Mouse (Mus musculus) limb, embryonic 10.5 days (tissue): Measurements from ENCODE around the gene Treh. TPM values are rescaled to one million over a fixed set of nuclear protein-coding genes. Genes with fewer than 3 reads are reported as not detected.

Experiments used
- DNase-seq: peaks from one replicate; pipeline ENCODE4 v3.0.0-alpha.2; 2017; ENCODE audit warnings: low spot score
- H3K27ac ChIP-seq: fragments of 300-500 bp; sonication (generic); 2 replicates; pipeline ENCODE4 v1.5.1; 2016; ENCODE audit warnings: mild to moderate bottlenecking
- H3K27me3 ChIP-seq: fragments of 300-500 bp; sonication (generic); 2 replicates; pipeline ENCODE4 v1.6.1; 2016; ENCODE audit warnings: low read depth, mild to moderate bottlenecking; ENCODE audit not compliant: poor library complexity, severe bottlenecking
- H3K36me3 ChIP-seq: fragments of 300-500 bp; sonication (generic); 2 replicates; pipeline ENCODE4 v1.6.1; 2016; ENCODE audit warnings: mild to moderate bottlenecking, moderate library complexity
- H3K4me1 ChIP-seq: fragments of 300-500 bp; sonication (generic); 2 replicates; pipeline ENCODE4 v1.6.1; 2016
- H3K4me3 ChIP-seq: fragments of 300-500 bp; sonication (generic); 2 replicates; pipeline ENCODE4 v1.5.1; 2016; ENCODE audit warnings: mild to moderate bottlenecking, moderate library complexity
- H3K9me3 ChIP-seq: fragments of 300-500 bp; sonication (generic); replicated peaks from 2 replicates; pipeline ENCODE4 v1.6.1; 2016; ENCODE audit warnings: mild to moderate bottlenecking
- WGBS: fragments of 180-500 bp; shearing (Covaris S2); methylation state at CpG from one replicate; pipeline ENCODE4 v1.1.7; 2016; 5-methylcytosine and 5-hydroxymethylcytosine counted together
- polyA plus RNA-seq: library from polyadenylated mRNA; unstranded; fragments of >200 nt; fragmentation: Nextera tagmentation; extraction: Ambion mirVana; gene quantifications from 2 replicates; pipeline ENCODE4 v1.2.1, GENCODE M21; 2016

Gene Treh
- polyA plus RNA-seq, 1 experiment from 2014 or later = not detected

DNA sequence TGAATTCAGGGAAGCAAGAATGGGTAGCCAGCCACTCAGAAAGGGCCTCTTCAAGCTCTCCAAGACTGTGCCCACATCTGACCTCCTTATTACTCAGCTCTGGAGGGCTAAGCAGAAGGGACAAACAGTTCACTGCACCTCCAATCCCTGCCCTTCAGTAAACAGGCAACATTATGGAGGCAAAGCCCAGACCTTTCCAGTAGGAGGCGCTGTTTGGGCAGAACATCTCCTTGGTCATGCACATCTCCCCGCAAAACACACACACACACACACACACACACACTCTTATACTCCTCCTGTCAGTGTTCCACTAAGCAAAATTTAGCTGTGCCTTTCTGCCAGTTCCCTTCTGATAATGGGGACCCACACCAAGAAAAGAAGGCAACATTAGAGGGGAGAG is 36.6 kb downstream of the Treh start:
- Histone ChIP-seq H3K36me3 (peaks cover 96% of the 10 kb centered on the region), H3K4me3 (peak overlapping the region; percentile 53; the same call in 1 of the 2 replicates), H3K27ac (0 out of 2 replicates have a peak overlapping the region, but pooled peaks have one; percentile 85), H3K9me3 (no peaks in the 10 kb centered on the region), H3K27me3 (peaks cover 14% of the 10 kb centered on the region), H3K4me1 (peaks cover 23% of the 10 kb centered on the region)
- WGBS = 43% methylated on average over 2 of the region's 2 CpGs
- peak; percentile 57 for DNase-seq

- 88% methylated on average over 5 of the region's 5 CpGs for WGBS
- H3K4me3 ChIP-seq = no peak overlapping the region
Observed at GRCm38 (mm10) chr9:44710213-44710612, 37.2 kb downstream of the Treh start.

GRCm38 (mm10) chr9:44711602-44712001 is 38.6 kb downstream of the Treh start:
- peaks cover 96% of the 10 kb centered on the region for H3K36me3 ChIP-seq
- H3K9me3 ChIP-seq = no peaks in the 10 kb centered on the region
- 61% methylated on average over 17 of the region's 17 CpGs for WGBS
- no peak overlapping the region for H3K27ac ChIP-seq
- no peak overlapping the region for H3K4me3 ChIP-seq
- peaks cover 14% of the 10 kb centered on the region for H3K27me3 ChIP-seq
- no peak for DNase-seq
- peaks cover 23% of the 10 kb centered on the region for H3K4me1 ChIP-seq

More at GRCm38 (mm10) chr9:44710213-44710612, 37.2 kb downstream of the Treh start:
- Histone ChIP-seq H3K27ac (no peak overlapping the region), H3K27me3 (peaks cover 14% of the 10 kb centered on the region), H3K9me3 (no peaks in the 10 kb centered on the region), H3K4me1 (peaks cover 23% of the 10 kb centered on the region), H3K36me3 (peaks cover 96% of the 10 kb centered on the region)
- DNase-seq = no peak

GRCm38 (mm10) chr9:44713080-44713479 is 40.0 kb downstream of the Treh start:
- Histone ChIP-seq H3K36me3 (peaks cover 96% of the 10 kb centered on the region), H3K4me3 (no peak overlapping the region), H3K9me3 (no peaks in the 10 kb centered on the region), H3K27ac (no peak overlapping the region), H3K4me1 (peaks cover 20% of the 10 kb centered on the region), H3K27me3 (peaks cover 2% of the 10 kb centered on the region; the same call in 1 of the 2 replicates)
- no peak for DNase-seq
- 86% methylated on average over 6 of the region's 6 CpGs for WGBS

- no peak overlapping the region for H3K4me3 ChIP-seq
- H3K9me3 ChIP-seq = no peaks in the 10 kb centered on the region
- 71% methylated on average over 2 of the region's 2 CpGs for WGBS
- no peaks in the 10 kb centered on the region for H3K27me3 ChIP-seq
- no peak overlapping the region for H3K27ac ChIP-seq
- H3K4me1 ChIP-seq = peaks cover 15% of the 10 kb centered on the region
- no peak for DNase-seq
- peaks cover 97% of the 10 kb centered on the region for H3K36me3 ChIP-seq
Observed at GRCm38 (mm10) chr9:44713574-44713973, 40.5 kb downstream of the Treh start.

DNA sequence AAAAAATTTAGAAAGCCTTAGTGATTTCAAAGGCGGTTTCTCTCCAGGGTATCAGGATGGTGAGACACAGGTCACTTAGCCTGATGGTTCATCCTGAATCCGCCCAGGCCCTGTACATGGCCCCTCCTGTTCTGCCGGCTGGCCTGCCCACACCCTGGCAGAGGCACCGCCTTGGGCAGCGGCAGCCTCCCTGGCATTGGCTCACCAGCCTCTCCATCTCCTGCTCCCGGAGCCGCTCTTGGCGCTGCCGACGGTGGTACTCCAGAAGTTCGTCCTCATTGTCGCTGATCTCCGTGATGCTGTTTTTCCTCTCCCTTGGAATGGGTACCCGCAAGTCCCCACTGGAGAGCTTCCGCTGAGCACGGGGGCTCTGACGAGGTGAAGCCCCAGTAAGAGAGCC is 42.1 kb downstream of the Treh start:
- Histone ChIP-seq H3K36me3 (peaks cover 88% of the 10 kb centered on the region), H3K4me3 (no peak overlapping the region), H3K27me3 (no peaks in the 10 kb centered on the region), H3K27ac (no peak overlapping the region), H3K4me1 (peaks cover 14% of the 10 kb centered on the region), H3K9me3 (no peaks in the 10 kb centered on the region)
- DNase-seq = no peak
- WGBS = 89% methylated on average over 17 of the region's 17 CpGs

- no peaks in the 10 kb centered on the region for H3K9me3 ChIP-seq
- H3K4me3 ChIP-seq = no peak overlapping the region
- no peak for DNase-seq
- no peaks in the 10 kb centered on the region for H3K27me3 ChIP-seq
- peaks cover 22% of the 10 kb centered on the region for H3K4me1 ChIP-seq
- WGBS = 92% methylated on average over 29 of the region's 29 CpGs
- no peak overlapping the region for H3K27ac ChIP-seq
- peaks cover 81% of the 10 kb centered on the region for H3K36me3 ChIP-seq
Observed at GRCm38 (mm10) chr9:44715705-44716362, 42.8 kb downstream of the Treh start.

GRCm38 (mm10) chr9:44716997-44717821 is 44.2 kb downstream of the Treh start:
- no peaks in the 10 kb centered on the region for H3K9me3 ChIP-seq
- DNase-seq = no peak
- H3K4me3 ChIP-seq = no peak overlapping the region
- peaks cover 34% of the 10 kb centered on the region for H3K4me1 ChIP-seq
- peaks cover 67% of the 10 kb centered on the region for H3K36me3 ChIP-seq
- no peak overlapping the region for H3K27ac ChIP-seq
- 82% methylated on average over 6 of the region's 6 CpGs for WGBS
- H3K27me3 ChIP-seq = no peaks in the 10 kb centered on the region

DNA sequence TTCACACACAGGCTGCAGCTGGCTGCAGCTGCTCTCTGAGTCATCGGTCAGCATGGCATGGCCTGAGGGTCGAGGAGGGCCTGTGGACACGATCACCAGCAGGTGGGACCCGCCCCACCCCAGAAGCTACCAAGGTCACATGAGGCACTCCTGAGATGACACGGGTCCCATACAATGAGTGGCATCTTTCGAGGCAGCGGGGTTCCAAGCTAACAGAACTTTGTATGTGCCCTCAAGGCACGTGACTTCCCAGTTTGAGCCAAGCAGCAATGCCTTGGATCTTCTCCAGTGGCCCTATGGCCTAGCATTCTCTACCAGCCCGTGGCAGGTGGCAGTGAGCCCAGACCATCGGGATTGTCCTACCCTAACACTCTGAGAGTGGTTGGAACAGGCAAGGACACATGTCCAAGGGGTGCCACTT is 44.8 kb downstream of the Treh start:
- peaks cover 37% of the 10 kb centered on the region for H3K4me1 ChIP-seq

GRCm38 (mm10) chr9:44718937-44719631 is 46.1 kb downstream of the Treh start:
- no peaks in the 10 kb centered on the region for H3K27me3 ChIP-seq
- 91% methylated on average over 12 of the region's 12 CpGs for WGBS
- H3K4me3 ChIP-seq = 0 out of 2 replicates have a peak overlapping the region, but pooled peaks have one; percentile 80
- no peaks in the 10 kb centered on the region for H3K9me3 ChIP-seq
- peaks cover 56% of the 10 kb centered on the region for H3K36me3 ChIP-seq
- peaks cover 44% of the 10 kb centered on the region for H3K4me1 ChIP-seq
- no peak for DNase-seq
- H3K27ac ChIP-seq = no peak overlapping the region

More for the DNA sequence above, 44.8 kb downstream of the Treh start:
- no peak for DNase-seq
- Histone ChIP-seq H3K9me3 (no peaks in the 10 kb centered on the region), H3K27me3 (no peaks in the 10 kb centered on the region), H3K36me3 (peaks cover 61% of the 10 kb centered on the region), H3K4me3 (no peak overlapping the region), H3K27ac (no peak overlapping the region)
- WGBS = 91% methylated on average over 10 of the region's 10 CpGs

DNA sequence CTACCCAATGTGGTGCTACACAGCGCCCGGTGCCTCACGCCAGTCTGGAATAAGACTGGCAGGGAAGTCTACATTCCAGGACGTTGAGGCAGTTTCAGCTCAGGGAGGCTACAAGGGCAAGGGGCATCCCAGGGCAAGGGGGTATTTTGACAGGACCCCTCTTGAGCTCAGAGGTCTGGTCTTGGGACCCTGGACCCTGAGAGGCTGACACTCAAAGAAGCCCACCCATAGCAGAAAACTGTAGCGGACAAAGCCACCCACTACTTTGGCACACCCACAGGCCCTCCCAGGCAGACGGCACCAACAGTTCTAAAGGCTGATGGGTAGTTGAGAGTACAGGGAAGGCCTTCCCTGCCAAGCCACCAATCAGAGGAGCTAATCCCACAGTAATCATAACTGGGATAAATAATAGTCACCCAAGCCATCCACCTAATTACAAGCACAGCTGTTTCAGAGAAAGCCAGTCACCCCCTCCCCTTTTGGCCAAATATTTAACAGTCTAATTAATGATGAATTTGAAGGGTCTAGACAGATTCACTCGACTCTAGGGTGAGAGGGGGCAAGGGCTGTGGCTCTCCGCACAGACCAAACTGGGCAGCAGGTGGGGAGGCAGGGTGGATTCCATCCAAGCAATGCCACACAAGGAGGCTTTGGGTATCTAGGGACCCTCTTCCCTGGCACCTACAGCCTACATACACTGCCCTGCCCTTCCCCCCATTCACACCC is 46.8 kb downstream of the Treh start:
- WGBS = 81% methylated on average over 8 of the region's 8 CpGs
- peaks cover 56% of the 10 kb centered on the region for H3K36me3 ChIP-seq
- H3K9me3 ChIP-seq = no peaks in the 10 kb centered on the region
- peak overlapping the region; percentile 80 for H3K4me3 ChIP-seq
- no peak for DNase-seq
- no peaks in the 10 kb centered on the region for H3K27me3 ChIP-seq
- peak overlapping the region; percentile 94 for H3K27ac ChIP-seq
- H3K4me1 ChIP-seq = peaks cover 51% of the 10 kb centered on the region
